Mouse (Mus musculus): Measurements from ENCODE around the gene Coq8a. TPM values are rescaled to one million over a fixed set of nuclear protein-coding genes. Genes with fewer than 3 reads are reported as not detected.
A peak's percentile ranks its signal among the peaks of the same experiment; 100 is the strongest.

Gene Coq8a
- polyA plus RNA-seq, 1 experiment = 13.2 TPM

- Histone ChIP-seq H3K36me3 (ENCODE audit: control insufficient read depth, insufficient read depth, low read length) (0 out of 2 replicates have a peak, but pooled peaks cover 2% of the 10 kb centered on the region), H3K4me3 (ENCODE audit: low read depth, low read length) (no peak overlapping the region), H3K27ac (ENCODE audit: insufficient read depth, low read depth, low read length) (no peak overlapping the region), H3K4me1 (ENCODE audit: control insufficient read depth, insufficient read depth, insufficient read length, low read length) (peaks cover 7% of the 10 kb centered on the region), H3K27me3 (ENCODE audit: control insufficient read depth, insufficient read depth, low read length) (no peaks in the 10 kb centered on the region)
- TF ChIP-seq POLR2A (IDR thresholded peaks at IDR 0.05; ENCODE audit: low read depth, low read length) = no peak
- TF ChIP-seq CTCF (IDR thresholded peaks at IDR 0.05; ENCODE audit: extremely low read depth, insufficient read length, insufficient replicate concordance, low read depth, low read length) = no peak
- WGBS = 60% methylated on average over 7 of the region's 7 CpGs
Observed at GRCm38 (mm10) chr1:180229906-180230305, 30.5 kb upstream of the Coq8a start.

GRCm38 (mm10) chr1:180228854-180229253, 29.5 kb upstream of the Coq8a start:
- H3K4me1 ChIP-seq (ENCODE audit: control insufficient read depth, insufficient read depth, insufficient read length, low read length) = peaks cover 7% of the 10 kb centered on the region
- WGBS = 87% methylated on average over 12 of the region's 12 CpGs
- H3K4me3 ChIP-seq (ENCODE audit: low read depth, low read length) = no peak overlapping the region
- no peak overlapping the region for H3K27ac ChIP-seq (ENCODE audit: insufficient read depth, low read depth, low read length)
- H3K27me3 ChIP-seq (ENCODE audit: control insufficient read depth, insufficient read depth, low read length) = no peaks in the 10 kb centered on the region
- TF ChIP-seq CTCF (IDR thresholded peaks at IDR 0.05; ENCODE audit: extremely low read depth, insufficient read length, insufficient replicate concordance, low read depth, low read length) (no peak), POLR2A (IDR thresholded peaks at IDR 0.05; ENCODE audit: low read depth, low read length) (no peak)
- 0 out of 2 replicates have a peak, but pooled peaks cover 2% of the 10 kb centered on the region for H3K36me3 ChIP-seq (ENCODE audit: control insufficient read depth, insufficient read depth, low read length)

GRCm38 (mm10) chr1:180226766-180227165, 27.4 kb upstream of the Coq8a start:
- Histone ChIP-seq H3K4me3 (ENCODE audit: low read depth, low read length) (no peak overlapping the region), H3K27ac (ENCODE audit: insufficient read depth, low read depth, low read length) (peak overlapping the region; percentile 87)
- TF ChIP-seq CTCF (IDR thresholded peaks at IDR 0.05; ENCODE audit: extremely low read depth, insufficient read length, insufficient replicate concordance, low read depth, low read length) (no peak), POLR2A (IDR thresholded peaks at IDR 0.05; ENCODE audit: low read depth, low read length) (no peak)

GRCm38 (mm10) chr1:180226221-180226713, 26.9 kb upstream of the Coq8a start:
- Histone ChIP-seq H3K4me1 (ENCODE audit: control insufficient read depth, insufficient read depth, insufficient read length, low read length) (peaks cover 7% of the 10 kb centered on the region), H3K36me3 (ENCODE audit: control insufficient read depth, insufficient read depth, low read length) (0 out of 2 replicates have a peak, but pooled peaks cover 2% of the 10 kb centered on the region), H3K27me3 (ENCODE audit: control insufficient read depth, insufficient read depth, low read length) (no peaks in the 10 kb centered on the region), H3K4me3 (ENCODE audit: low read depth, low read length) (peak overlapping the region; percentile 47), H3K27ac (ENCODE audit: insufficient read depth, low read depth, low read length) (peak overlapping the region; percentile 87)
- WGBS = 6% methylated on average over 12 of the region's 12 CpGs
- TF ChIP-seq CTCF (IDR thresholded peaks at IDR 0.05; ENCODE audit: extremely low read depth, insufficient read length, insufficient replicate concordance, low read depth, low read length) (peak; percentile 11; the same call in 1 of the 2 replicates), POLR2A (IDR thresholded peaks at IDR 0.05; ENCODE audit: low read depth, low read length) (no peak)

More at GRCm38 (mm10) chr1:180226766-180227165, 27.4 kb upstream of the Coq8a start:
- whole genome bisulfite sequencing = 86% methylated on average over 3 of the region's 3 CpGs
- H3K27me3 ChIP-seq (ENCODE audit: control insufficient read depth, insufficient read depth, low read length) = no peaks in the 10 kb centered on the region
- 0 out of 2 replicates have a peak, but pooled peaks cover 2% of the 10 kb centered on the region for H3K36me3 ChIP-seq (ENCODE audit: control insufficient read depth, insufficient read depth, low read length)
- peaks cover 7% of the 10 kb centered on the region for H3K4me1 ChIP-seq (ENCODE audit: control insufficient read depth, insufficient read depth, insufficient read length, low read length)

- Histone ChIP-seq H3K4me1 (ENCODE audit: control insufficient read depth, insufficient read depth, insufficient read length, low read length) (peaks cover 7% of the 10 kb centered on the region), H3K27me3 (ENCODE audit: control insufficient read depth, insufficient read depth, low read length) (no peaks in the 10 kb centered on the region), H3K27ac (ENCODE audit: insufficient read depth, low read depth, low read length) (peak overlapping the region; percentile 87), H3K36me3 (ENCODE audit: control insufficient read depth, insufficient read depth, low read length) (0 out of 2 replicates have a peak, but pooled peaks cover 2% of the 10 kb centered on the region), H3K4me3 (ENCODE audit: low read depth, low read length) (peak overlapping the region; percentile 47)
- 7% methylated on average over 21 of the region's 21 CpGs for WGBS
- no peak for TF ChIP-seq CTCF (IDR thresholded peaks at IDR 0.05; ENCODE audit: extremely low read depth, insufficient read length, insufficient replicate concordance, low read depth, low read length)
- TF ChIP-seq POLR2A (IDR thresholded peaks at IDR 0.05; ENCODE audit: low read depth, low read length) = no peak
Observed at GRCm38 (mm10) chr1:180225500-180226220, 26.3 kb upstream of the Coq8a start.

- Histone ChIP-seq H3K27me3 (ENCODE audit: control insufficient read depth, insufficient read depth, low read length) (no peaks in the 10 kb centered on the region), H3K36me3 (ENCODE audit: control insufficient read depth, insufficient read depth, low read length) (no peaks in the 10 kb centered on the region), H3K4me1 (ENCODE audit: control insufficient read depth, insufficient read depth, insufficient read length, low read length) (peaks cover 3% of the 10 kb centered on the region; the same call in 1 of the 2 replicates), H3K4me3 (ENCODE audit: low read depth, low read length) (no peak overlapping the region), H3K27ac (ENCODE audit: insufficient read depth, low read depth, low read length) (no peak overlapping the region)
- no peak for TF ChIP-seq CTCF (IDR thresholded peaks at IDR 0.05; ENCODE audit: extremely low read depth, insufficient read length, insufficient replicate concordance, low read depth, low read length)
- TF ChIP-seq POLR2A (IDR thresholded peaks at IDR 0.05; ENCODE audit: low read depth, low read length) = no peak
- 83% methylated on average over 1 of the region's 1 CpGs for WGBS
Observed at GRCm38 (mm10) chr1:180222007-180222406, 22.6 kb upstream of the Coq8a start.
